In genomic region chr10:80757717-80758116, GRCm38 (mm10) we compare ENCODE assay signal across 9 mouse cellular contexts. TPM values are rescaled to one million over a fixed set of nuclear protein-coding genes. Genes with fewer than 3 reads are reported as not detected.
DNase-seq lines count a peak whose midpoint lies in the region; ATAC-seq and TF ChIP-seq lines count a peak whose summit lies in the region.
"Had no signal": no experiment of that assay in that cellular context is flagged by ENCODE, and none has a peak within 500 bp of the region (broad histone marks: within the 10 kb centered on the region; RNA-seq: fewer than 3 reads in every experiment).

No protein-coding gene starts in this region.

- TF ChIP-seq POLR2A in heart, adult 2 months (IDR thresholded peaks at IDR 0.05; ENCODE audit: insufficient read depth, low read depth, low read length) = peak; percentile 18; the same call in 1 of the 2 replicates
- TF ChIP-seq POLR2A in kidney, adult 2 months (IDR thresholded peaks at IDR 0.05; ENCODE audit: low read depth, low read length) = no peak
- TF ChIP-seq POLR2A in limb, embryonic 14.5 days (IDR thresholded peaks at IDR 0.05; ENCODE audit: borderline replicate concordance, extremely low read depth, insufficient read depth, insufficient read length) = no peak

- peaks cover 56% of the 10 kb centered on the region for H3K4me1 ChIP-seq in forebrain, embryonic 10.5 days
- peaks cover 42% of the 10 kb centered on the region for H3K4me1 ChIP-seq in forebrain, embryonic 16.5 days (replicated peaks; ENCODE audit: control insufficient read depth, insufficient read depth, low read length)
- peaks cover 12% of the 10 kb centered on the region for H3K4me1 ChIP-seq in embryonic facial prominence, embryonic 11.5 days (ENCODE audit: control insufficient read depth, insufficient read depth, low read length)
- H3K4me1 ChIP-seq in heart, adult 2 months (ENCODE audit: control insufficient read depth, insufficient read depth, low read length) = peaks cover 32% of the 10 kb centered on the region
- peaks cover 42% of the 10 kb centered on the region for H3K4me1 ChIP-seq in kidney, adult 2 months (ENCODE audit: control insufficient read depth, insufficient read depth, low read length)
- H3K4me1 ChIP-seq in limb, embryonic 14.5 days (ENCODE audit: control insufficient read depth, insufficient read depth, low read length) = peaks cover 21% of the 10 kb centered on the region
- peaks cover 33% of the 10 kb centered on the region for H3K4me1 ChIP-seq in midbrain, embryonic 15.5 days

- 37% methylated on average over 5 of the region's 5 CpGs for WGBS in forebrain, embryonic 10.5 days
- WGBS in forebrain, embryonic 16.5 days = 37% methylated on average over 5 of the region's 5 CpGs
- 37% methylated on average over 5 of the region's 5 CpGs for WGBS in embryonic facial prominence, embryonic 11.5 days
- WGBS in heart, adult 2 months = 15% methylated on average over 5 of the region's 5 CpGs
- 18% methylated on average over 5 of the region's 5 CpGs for WGBS in kidney, adult 2 months
- WGBS in limb, embryonic 14.5 days = 33% methylated on average over 5 of the region's 5 CpGs
- 32% methylated on average over 5 of the region's 5 CpGs for WGBS in midbrain, embryonic 15.5 days

- TF ChIP-seq EP300 in heart, adult 2 months (IDR thresholded peaks at IDR 0.05; ENCODE audit: insufficient read depth, low read depth, low read length) = peak; percentile 97

- no peaks in the 10 kb centered on the region; the same call in 1 of the 2 replicates for H3K36me3 ChIP-seq in forebrain, embryonic 10.5 days (replicated peaks)
- no peaks in the 10 kb centered on the region for H3K36me3 ChIP-seq in forebrain, embryonic 16.5 days (ENCODE audit: control insufficient read depth, insufficient read depth)
- no peaks in the 10 kb centered on the region for H3K36me3 ChIP-seq in embryonic facial prominence, embryonic 11.5 days (replicated peaks; ENCODE audit: control insufficient read depth, insufficient read depth, low read depth, low read length)
- no peaks in the 10 kb centered on the region for H3K36me3 ChIP-seq in heart, adult 2 months (ENCODE audit: control insufficient read depth, insufficient read depth, low read length)
- no peaks in the 10 kb centered on the region for H3K36me3 ChIP-seq in kidney, adult 2 months (ENCODE audit: control insufficient read depth, insufficient read depth, low read length)
- H3K36me3 ChIP-seq in limb, embryonic 14.5 days (ENCODE audit: control insufficient read depth, insufficient read depth, low read length) = no peaks in the 10 kb centered on the region
- no peaks in the 10 kb centered on the region for H3K36me3 ChIP-seq in midbrain, embryonic 15.5 days (replicated peaks)

- H3K9ac ChIP-seq in forebrain, embryonic 16.5 days (replicated peaks; ENCODE audit: low read depth, low read length) = no peak overlapping the region
- H3K9ac ChIP-seq in embryonic facial prominence, embryonic 11.5 days (replicated peaks; ENCODE audit: low read length) = no peak overlapping the region
- H3K9ac ChIP-seq in heart, adult 2 months (ENCODE audit: low read depth, low read length) = peak overlapping the region; percentile 11; the same call in 1 of the 2 replicates
- no peak overlapping the region for H3K9ac ChIP-seq in limb, embryonic 14.5 days (ENCODE audit: low read depth, low read length, severe bottlenecking)
- H3K9ac ChIP-seq in midbrain, embryonic 15.5 days = no peak overlapping the region

- H3K27me3 ChIP-seq in forebrain, embryonic 10.5 days (ENCODE audit: poor library complexity, severe bottlenecking) = no peaks in the 10 kb centered on the region
- H3K27me3 ChIP-seq in forebrain, embryonic 16.5 days (replicated peaks; ENCODE audit: control insufficient read depth, insufficient read depth, low read length) = no peaks in the 10 kb centered on the region
- no peaks in the 10 kb centered on the region for H3K27me3 ChIP-seq in embryonic facial prominence, embryonic 11.5 days (ENCODE audit: control insufficient read depth, insufficient read depth, low read length)
- H3K27me3 ChIP-seq in heart, adult 2 months (ENCODE audit: control insufficient read depth, insufficient read depth, low read length) = no peaks in the 10 kb centered on the region
- no peaks in the 10 kb centered on the region for H3K27me3 ChIP-seq in kidney, adult 2 months (replicated peaks; ENCODE audit: control insufficient read depth, insufficient read depth, low read length)
- H3K27me3 ChIP-seq in limb, embryonic 14.5 days (ENCODE audit: control insufficient read depth, insufficient read depth, low read length) = no peaks in the 10 kb centered on the region
- no peaks in the 10 kb centered on the region for H3K27me3 ChIP-seq in midbrain, embryonic 15.5 days (replicated peaks)

- H3K4me3 ChIP-seq in forebrain, embryonic 10.5 days = peak overlapping the region; percentile 95
- H3K4me3 ChIP-seq in forebrain, embryonic 16.5 days (replicated peaks; ENCODE audit: low read length) = no peak overlapping the region
- H3K4me3 ChIP-seq in embryonic facial prominence, embryonic 11.5 days (ENCODE audit: low read depth, low read length) = no peak overlapping the region
- no peak overlapping the region for H3K4me3 ChIP-seq in heart, adult 2 months
- H3K4me3 ChIP-seq in kidney, adult 2 months (ENCODE audit: insufficient read depth, low read depth, low read length) = no peak overlapping the region
- H3K4me3 ChIP-seq in limb, embryonic 14.5 days (replicated peaks; ENCODE audit: low read length) = no peak overlapping the region
- H3K4me3 ChIP-seq in midbrain, embryonic 15.5 days = no peak overlapping the region

- peak; percentile 82 for TF ChIP-seq CTCF in heart, adult 2 months (IDR thresholded peaks at IDR 0.05)
- peak; percentile 80 for TF ChIP-seq CTCF in kidney, adult 2 months (conservative IDR thresholded peaks at IDR 0.05; ENCODE audit: insufficient read depth, insufficient read length, low read depth, low read length)

- no peaks in the 10 kb centered on the region for H3K9me3 ChIP-seq in forebrain, embryonic 10.5 days
- H3K9me3 ChIP-seq in forebrain, embryonic 16.5 days (ENCODE audit: control insufficient read depth, low read length) = no peaks in the 10 kb centered on the region
- H3K9me3 ChIP-seq in embryonic facial prominence, embryonic 11.5 days (replicated peaks; ENCODE audit: control insufficient read depth, low read length) = no peaks in the 10 kb centered on the region
- no peaks in the 10 kb centered on the region for H3K9me3 ChIP-seq in limb, embryonic 14.5 days (ENCODE audit: control insufficient read depth, low read length)
- H3K9me3 ChIP-seq in midbrain, embryonic 15.5 days = no peaks in the 10 kb centered on the region

- H3K79me2 ChIP-seq in heart, adult 2 months (replicated peaks; ENCODE audit: control insufficient read depth, insufficient read depth, low read length) = peaks cover 14% of the 10 kb centered on the region

- H3K27ac ChIP-seq in forebrain, embryonic 10.5 days = no peak overlapping the region
- no peak overlapping the region for H3K27ac ChIP-seq in forebrain, embryonic 16.5 days (ENCODE audit: low read length)
- no peak overlapping the region for H3K27ac ChIP-seq in embryonic facial prominence, embryonic 11.5 days (replicated peaks; ENCODE audit: low read depth, low read length)
- peak overlapping the region; percentile 98 for H3K27ac ChIP-seq in heart, adult 2 months
- H3K27ac ChIP-seq in kidney, adult 2 months (ENCODE audit: insufficient read depth, low read depth, low read length) = no peak overlapping the region
- H3K27ac ChIP-seq in limb, embryonic 14.5 days (replicated peaks; ENCODE audit: low read depth, low read length) = no peak overlapping the region
- no peak overlapping the region for H3K27ac ChIP-seq in midbrain, embryonic 15.5 days

- intact Hi-C loops in heart, adult 2 months (cut with DNase I) = no loop called here

- ATAC-seq in forebrain, embryonic 16.5 days = no peak; the same call in 1 of the 2 replicates
- ATAC-seq in embryonic facial prominence, embryonic 11.5 days (replicated peaks; ENCODE audit: insufficient number of reproducible peaks, low FRiP score, low TSS enrichment, low read depth) = no peak
- no peak for ATAC-seq in limb, embryonic 14.5 days (ENCODE audit: low FRiP score, low read depth)
- no peak for ATAC-seq in midbrain, embryonic 15.5 days (replicated peaks)

- H3K4me2 ChIP-seq in forebrain, embryonic 16.5 days (ENCODE audit: low read length) = no peak overlapping the region
- no peak overlapping the region for H3K4me2 ChIP-seq in embryonic facial prominence, embryonic 11.5 days (ENCODE audit: low read depth, low read length)
- H3K4me2 ChIP-seq in limb, embryonic 14.5 days (replicated peaks; ENCODE audit: low read depth, low read length, severe bottlenecking) = no peak overlapping the region
- peak overlapping the region; percentile 89 for H3K4me2 ChIP-seq in midbrain, embryonic 15.5 days

- peak; percentile 44 for DNase-seq in forebrain, embryonic 10.5 days (ENCODE audit: extremely low spot score, low spot score)
- DNase-seq in embryonic facial prominence, embryonic 11.5 days (ENCODE audit: low spot score) = peak; percentile 71
- DNase-seq in heart, adult 2 months = peak; percentile 82 to 90
- peak; percentile 92 for DNase-seq in kidney, adult 2 months
- DNase-seq in limb, embryonic 14.5 days (ENCODE audit: low spot score) = peak; percentile 69
- peak; percentile 68 to 70 for DNase-seq in spleen, postnatal 36 days (ENCODE audit: low spot score in 2 of 2)

RNA-seq across cellular contexts. Expression of gene Dot1l, which starts 2.7 kb away (rescaled TPM):
- 20.8 and 21.7 TPM in 2 replicates for polyA plus RNA-seq in forebrain, embryonic 10.5 days (2016; fragmentation: Nextera tagmentation; extraction: Ambion mirVana)
- 17.4 and 22.5 TPM in 2 replicates for polyA plus RNA-seq in forebrain, embryonic 16.5 days (2015; fragmentation: Nextera tagmentation; extraction: Ambion mirVana)
- polyA plus RNA-seq in embryonic facial prominence, embryonic 11.5 days (2014; fragmentation: Nextera tagmentation; extraction: Ambion mirVana) = 13.8 and 16.6 TPM in 2 replicates
- 10 to 100 TPM; 18.8 to 19.6 TPM for total RNA-seq in heart, adult 2 months (2021)
- polyA plus RNA-seq in heart, adult 2 months (2012; rRNA removed) = 35.0 and 39.6 TPM in 2 replicates
- polyA plus RNA-seq in kidney, adult 2 months (2012; rRNA removed) = 18.4 and 19.5 TPM in 2 replicates
- polyA plus RNA-seq in limb, embryonic 14.5 days (2012; rRNA removed) = 55.1 and 72.2 TPM in 2 replicates
- polyA plus RNA-seq in limb, embryonic 14.5 days (2014; fragmentation: Nextera tagmentation; extraction: Ambion mirVana) = 22.7 and 25.6 TPM in 2 replicates
- 21.0 and 25.9 TPM in 2 replicates for polyA plus RNA-seq in midbrain, embryonic 15.5 days (2015; fragmentation: Nextera tagmentation; extraction: Ambion mirVana)

RNA-seq across cellular contexts. Expression of gene Ap3d1, which starts 15.7 kb away (rescaled TPM):
- polyA plus RNA-seq in forebrain, embryonic 10.5 days (2016; fragmentation: Nextera tagmentation; extraction: Ambion mirVana) = 58.2 and 58.7 TPM in 2 replicates
- 101 and 102 TPM in 2 replicates for polyA plus RNA-seq in forebrain, embryonic 16.5 days (2015; fragmentation: Nextera tagmentation; extraction: Ambion mirVana)
- polyA plus RNA-seq in embryonic facial prominence, embryonic 11.5 days (2014; fragmentation: Nextera tagmentation; extraction: Ambion mirVana) = 57.6 and 61.0 TPM in 2 replicates
- total RNA-seq in heart, adult 2 months (2021) = 10 to 100 TPM; 40.2 to 42.6 TPM
- 52.9 and 66.5 TPM in 2 replicates for polyA plus RNA-seq in heart, adult 2 months (2012; rRNA removed)
- polyA plus RNA-seq in kidney, adult 2 months (2012; rRNA removed) = 87.7 and 105 TPM in 2 replicates
- polyA plus RNA-seq in limb, embryonic 14.5 days (2012; rRNA removed) = 123 and 150 TPM in 2 replicates
- polyA plus RNA-seq in limb, embryonic 14.5 days (2014; fragmentation: Nextera tagmentation; extraction: Ambion mirVana) = 75.1 and 82.9 TPM in 2 replicates
- 117 and 122 TPM in 2 replicates for polyA plus RNA-seq in midbrain, embryonic 15.5 days (2015; fragmentation: Nextera tagmentation; extraction: Ambion mirVana)

RNA-seq across cellular contexts. Expression of gene Sf3a2, which starts 40.3 kb away (rescaled TPM):
- polyA plus RNA-seq in forebrain, embryonic 10.5 days (2016; fragmentation: Nextera tagmentation; extraction: Ambion mirVana) = 110 and 118 TPM in 2 replicates
- 62.6 and 65.1 TPM in 2 replicates for polyA plus RNA-seq in forebrain, embryonic 16.5 days (2015; fragmentation: Nextera tagmentation; extraction: Ambion mirVana)
- 92.6 and 93.9 TPM in 2 replicates for polyA plus RNA-seq in embryonic facial prominence, embryonic 11.5 days (2014; fragmentation: Nextera tagmentation; extraction: Ambion mirVana)
- 10 to 100 TPM; 27.3 to 30.4 TPM for total RNA-seq in heart, adult 2 months (2021)
- 18.4 and 19.7 TPM in 2 replicates for polyA plus RNA-seq in heart, adult 2 months (2012; rRNA removed)
- 22.6 and 23.1 TPM in 2 replicates for polyA plus RNA-seq in kidney, adult 2 months (2012; rRNA removed)
- 78.0 and 102 TPM in 2 replicates for polyA plus RNA-seq in limb, embryonic 14.5 days (2012; rRNA removed)
- 80.6 and 87.6 TPM in 2 replicates for polyA plus RNA-seq in limb, embryonic 14.5 days (2014; fragmentation: Nextera tagmentation; extraction: Ambion mirVana)
- polyA plus RNA-seq in midbrain, embryonic 15.5 days (2015; fragmentation: Nextera tagmentation; extraction: Ambion mirVana) = 60.3 and 62.6 TPM in 2 replicates

RNA-seq across cellular contexts. Expression of gene Plekhj1, which starts 40.7 kb away (rescaled TPM):
- 196 and 197 TPM in 2 replicates for polyA plus RNA-seq in forebrain, embryonic 10.5 days (2016; fragmentation: Nextera tagmentation; extraction: Ambion mirVana)
- 129 and 143 TPM in 2 replicates for polyA plus RNA-seq in forebrain, embryonic 16.5 days (2015; fragmentation: Nextera tagmentation; extraction: Ambion mirVana)
- polyA plus RNA-seq in embryonic facial prominence, embryonic 11.5 days (2014; fragmentation: Nextera tagmentation; extraction: Ambion mirVana) = 119 and 137 TPM in 2 replicates
- 10 to 100 TPM; 29.7 to 33.0 TPM for total RNA-seq in heart, adult 2 months (2021)
- 28.9 and 33.2 TPM in 2 replicates for polyA plus RNA-seq in heart, adult 2 months (2012; rRNA removed)
- 36.9 and 39.3 TPM in 2 replicates for polyA plus RNA-seq in kidney, adult 2 months (2012; rRNA removed)
- 109 and 110 TPM in 2 replicates for polyA plus RNA-seq in limb, embryonic 14.5 days (2012; rRNA removed)
- 119 and 121 TPM in 2 replicates for polyA plus RNA-seq in limb, embryonic 14.5 days (2014; fragmentation: Nextera tagmentation; extraction: Ambion mirVana)
- polyA plus RNA-seq in midbrain, embryonic 15.5 days (2015; fragmentation: Nextera tagmentation; extraction: Ambion mirVana) = 130 and 147 TPM in 2 replicates

RNA-seq across cellular contexts. Expression of gene Amh, which starts 47.3 kb away (rescaled TPM):
- polyA plus RNA-seq in forebrain, embryonic 10.5 days (2016; fragmentation: Nextera tagmentation; extraction: Ambion mirVana) = 0.09 TPM in 2 replicates
- polyA plus RNA-seq in forebrain, embryonic 16.5 days (2015; fragmentation: Nextera tagmentation; extraction: Ambion mirVana) = 0.15 TPM in 1 of 2 replicates, not detected in the other
- not detected in 2 replicates for polyA plus RNA-seq in embryonic facial prominence, embryonic 11.5 days (2014; fragmentation: Nextera tagmentation; extraction: Ambion mirVana)
- total RNA-seq in heart, adult 2 months (2021) = under 1 TPM; 0.18 TPM
- 0.15 and 0.25 TPM in 2 replicates for polyA plus RNA-seq in heart, adult 2 months (2012; rRNA removed)
- 0.17 and 0.23 TPM in 2 replicates for polyA plus RNA-seq in kidney, adult 2 months (2012; rRNA removed)
- 1.0 and 1.9 TPM in 2 replicates for polyA plus RNA-seq in limb, embryonic 14.5 days (2012; rRNA removed)
- 0.11 TPM in 1 of 2 replicates, not detected in the other for polyA plus RNA-seq in limb, embryonic 14.5 days (2014; fragmentation: Nextera tagmentation; extraction: Ambion mirVana)
- 0.10 TPM in 2 replicates for polyA plus RNA-seq in midbrain, embryonic 15.5 days (2015; fragmentation: Nextera tagmentation; extraction: Ambion mirVana)
- polyA plus RNA-seq: stomach, embryonic 16.5 days had no signal
